Mouse (Mus musculus) bone marrow, adult 2 months (tissue): Measurements from ENCODE around the gene 4930505A04Rik.

Source experiments
- CTCF ChIP-seq: fragments of 200-500 bp; IDR thresholded peaks from 2 replicates; pipeline ENCODE4 v1.5.1; 2011; ENCODE audit warnings: low read length, control low read depth; ENCODE audit not compliant: control insufficient read depth, insufficient read depth
- POLR2A ChIP-seq: fragments of 200-500 bp; IDR thresholded peaks from 2 replicates; pipeline ENCODE4 v1.6.1; 2011; ENCODE audit warnings: low read depth, mild to moderate bottlenecking, control low read depth, low read length, borderline replicate concordance; ENCODE audit not compliant: control insufficient read depth

GRCm38 (mm10) chr11:30447561-30447960 lies 24.1 kb downstream of the 4930505A04Rik start:
- TF ChIP-seq CTCF (no peak), POLR2A (no peak)
